Mouse (Mus musculus): ENCODE results near the gene Rnd1.

Gene Rnd1

GRCm38 (mm10) chr15:98637155-98637554 is 40.1 kb downstream of the Rnd1 start:
- DNase-seq (ENCODE audit: low read depth, low spot score) = no peak

- no peak for DNase-seq (ENCODE audit: low read depth, low spot score)
Observed at GRCm38 (mm10) chr15:98636517-98636916, 40.7 kb downstream of the Rnd1 start.

DNA sequence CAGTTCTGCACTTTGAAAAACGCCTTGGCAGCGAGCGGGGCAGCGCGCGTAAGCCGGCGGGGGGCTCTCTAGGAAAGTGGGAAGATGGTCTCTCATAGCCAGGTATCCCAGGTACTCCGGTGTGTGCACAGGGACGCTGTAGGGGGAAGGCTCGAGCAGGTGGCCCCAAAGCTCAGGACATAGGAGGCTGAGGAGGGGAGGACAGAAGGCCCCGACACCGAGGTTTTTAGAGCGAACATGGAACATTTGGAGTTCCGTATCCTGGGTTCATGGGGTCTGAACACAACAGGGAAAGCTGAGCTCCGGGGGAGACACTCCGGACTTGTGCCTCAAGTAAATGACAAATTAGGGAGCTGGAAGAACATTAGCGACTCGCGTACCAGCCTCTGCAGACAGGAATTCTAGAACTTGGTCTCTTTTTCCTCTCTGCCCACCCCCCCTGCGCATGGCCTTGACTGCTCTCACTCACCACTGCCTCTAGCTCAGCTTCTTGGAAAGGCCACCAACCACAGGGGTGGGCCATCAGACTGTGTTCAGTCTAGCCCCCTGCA is 41.9 kb downstream of the Rnd1 start:
- DNase-seq (ENCODE audit: low read depth, low spot score) = no peak

GRCm38 (mm10) chr15:98634541-98635081 is 42.6 kb downstream of the Rnd1 start:
- peak; percentile 76 for DNase-seq (ENCODE audit: low read depth, low spot score)

- DNase-seq (ENCODE audit: low read depth, low spot score) = peak; percentile 56
Observed at GRCm38 (mm10) chr15:98633822-98634470, 43.3 kb downstream of the Rnd1 start.

DNA sequence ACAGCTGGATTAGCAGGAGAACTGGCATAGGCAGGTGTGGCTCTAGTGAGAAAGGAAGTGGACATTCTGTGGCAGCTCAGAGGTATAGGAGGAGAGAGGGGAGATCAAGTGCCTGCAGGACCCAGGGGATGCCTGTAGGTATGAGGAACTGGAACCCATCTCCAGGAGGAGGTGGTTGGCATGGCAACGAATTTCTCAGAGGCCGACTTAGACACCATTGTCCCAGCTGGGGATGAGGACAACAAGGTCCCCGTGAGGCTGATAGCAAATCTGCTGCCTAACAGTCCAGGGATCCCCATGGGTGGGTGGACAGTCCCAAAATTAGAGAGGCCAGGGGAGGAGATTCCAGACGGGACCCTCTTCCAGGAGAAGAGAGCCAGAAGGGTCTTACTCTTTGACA is 44.3 kb downstream of the Rnd1 start:
- no peak for DNase-seq (ENCODE audit: low read depth, low spot score)

GRCm38 (mm10) chr15:98632107-98632744 is 45.0 kb downstream of the Rnd1 start:
- peak; percentile 20 for DNase-seq (ENCODE audit: low read depth, low spot score)

DNA sequence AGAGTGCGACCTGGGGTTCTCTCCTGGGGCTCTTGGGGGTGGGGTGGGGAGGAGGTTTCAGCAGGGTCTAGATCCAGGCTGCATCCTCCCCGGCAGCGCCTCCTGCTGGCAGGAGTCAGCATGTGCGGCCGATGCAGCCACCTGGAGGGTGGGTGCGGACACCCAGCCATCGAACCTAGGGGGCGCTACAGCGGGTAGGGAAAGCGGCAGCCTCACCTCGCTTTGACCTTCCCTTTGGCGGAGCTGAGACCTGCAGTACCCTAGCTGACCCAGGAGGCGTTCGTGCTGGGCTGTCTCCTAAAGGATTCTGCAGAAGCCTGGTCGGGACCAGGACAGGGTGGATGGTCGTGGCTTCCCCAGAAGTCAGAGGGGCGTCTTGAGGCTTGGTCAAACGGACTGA is 45.8 kb downstream of the Rnd1 start:
- DNase-seq (ENCODE audit: low read depth, low spot score) = peak; percentile 82

- DNase-seq (ENCODE audit: low read depth, low spot score) = no peak
Observed at GRCm38 (mm10) chr15:98630540-98630939, 46.7 kb downstream of the Rnd1 start, which contains the start of gene Cacnb3. Gene Cacnb3, plus strand, starts transcription at chr15:98630840.

GRCm38 (mm10) chr15:98629464-98629863 is 47.8 kb downstream of the Rnd1 start:
- no peak for DNase-seq (ENCODE audit: low read depth, low spot score)

- DNase-seq (ENCODE audit: low read depth, low spot score) = peak; percentile 26
Observed at GRCm38 (mm10) chr15:98628589-98629254, 48.5 kb downstream of the Rnd1 start.

DNA sequence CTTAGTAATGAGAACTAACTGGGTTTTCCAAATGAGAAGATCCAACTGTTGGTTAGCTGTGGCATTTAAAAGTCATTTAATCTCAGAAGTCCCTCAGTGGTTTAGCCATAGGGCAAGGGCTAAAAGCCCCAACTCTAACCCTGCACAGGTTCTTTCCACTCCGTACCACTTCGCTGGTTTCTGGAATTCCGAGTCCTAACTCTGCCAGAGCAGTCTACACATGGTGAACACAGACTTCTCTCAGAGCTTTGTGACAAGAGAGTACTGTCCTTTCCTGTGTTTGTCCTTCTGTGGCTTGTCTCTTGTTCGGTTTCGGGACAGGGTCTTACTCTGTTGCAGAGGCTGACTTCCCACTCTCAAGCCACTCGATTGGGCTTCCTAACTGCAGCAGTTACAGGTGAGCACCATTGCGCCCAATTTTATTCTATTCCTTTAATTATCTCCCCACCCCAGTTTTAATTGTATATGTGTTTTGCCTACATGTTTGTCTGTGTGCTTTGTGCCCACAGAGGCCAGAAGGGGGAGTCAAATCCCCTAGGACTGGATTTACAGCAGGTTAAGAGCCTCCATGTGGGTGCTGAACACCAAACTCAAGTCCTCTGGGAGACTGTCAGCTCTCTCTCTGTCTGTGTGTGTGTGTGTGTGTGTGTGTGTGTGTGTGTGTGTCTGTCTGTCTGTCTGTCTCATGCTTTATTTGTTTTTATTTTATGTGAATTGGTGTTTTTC is 50.6 kb downstream of the Rnd1 start:
- no peak for DNase-seq (ENCODE audit: low read depth, low spot score)

DNA sequence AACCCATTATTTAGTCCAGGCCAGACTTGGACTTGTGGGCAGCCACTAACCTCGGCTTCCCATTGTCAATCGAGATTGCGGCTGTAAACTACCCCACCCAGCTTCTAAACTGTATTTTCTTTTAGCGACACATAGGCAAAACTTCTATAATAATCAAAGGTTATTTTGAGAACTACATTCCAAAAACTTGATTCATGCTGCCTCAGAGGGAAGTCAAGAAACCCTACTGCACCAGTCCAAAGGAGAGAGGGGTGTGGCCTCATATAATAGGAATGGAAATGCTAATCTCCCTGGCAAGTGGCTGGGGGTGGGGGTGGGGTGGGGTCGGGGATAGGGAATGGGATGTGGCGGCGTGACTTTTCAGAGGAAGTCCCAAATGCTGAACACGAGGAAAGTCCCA is 51.2 kb downstream of the Rnd1 start:
- no peak for DNase-seq (ENCODE audit: low read depth, low spot score)

- peak; percentile 83 for DNase-seq (ENCODE audit: low read depth, low spot score)
Observed at GRCm38 (mm10) chr15:98623361-98623821, 53.9 kb downstream of the Rnd1 start.

GRCm38 (mm10) chr15:98622721-98623120 is 54.5 kb downstream of the Rnd1 start:
- DNase-seq (ENCODE audit: low read depth, low spot score) = peak; percentile 21

GRCm38 (mm10) chr15:98622199-98622598 is 55.1 kb downstream of the Rnd1 start:
- DNase-seq (ENCODE audit: low read depth, low spot score) = peak; percentile 35

DNA sequence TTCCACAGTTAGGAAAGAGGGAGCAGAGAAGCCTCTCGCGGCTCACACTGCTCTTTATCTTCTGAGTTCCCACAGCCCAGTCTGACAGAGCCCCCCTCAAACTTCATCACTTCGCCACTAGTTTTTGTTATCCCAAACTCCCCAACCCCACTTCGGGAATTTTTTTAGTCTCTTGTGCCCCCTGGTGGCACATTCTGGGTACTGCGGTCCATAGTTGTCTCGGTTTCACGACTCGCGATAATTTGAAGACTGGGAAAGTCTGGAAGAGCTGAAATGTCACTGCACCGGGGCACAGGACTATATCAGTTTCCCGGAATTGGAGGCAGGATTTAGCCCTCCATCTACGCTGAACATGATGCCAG is 60.1 kb downstream of the Rnd1 start:
- peak; percentile 55 for DNase-seq (ENCODE audit: low read depth, low spot score)

DNA sequence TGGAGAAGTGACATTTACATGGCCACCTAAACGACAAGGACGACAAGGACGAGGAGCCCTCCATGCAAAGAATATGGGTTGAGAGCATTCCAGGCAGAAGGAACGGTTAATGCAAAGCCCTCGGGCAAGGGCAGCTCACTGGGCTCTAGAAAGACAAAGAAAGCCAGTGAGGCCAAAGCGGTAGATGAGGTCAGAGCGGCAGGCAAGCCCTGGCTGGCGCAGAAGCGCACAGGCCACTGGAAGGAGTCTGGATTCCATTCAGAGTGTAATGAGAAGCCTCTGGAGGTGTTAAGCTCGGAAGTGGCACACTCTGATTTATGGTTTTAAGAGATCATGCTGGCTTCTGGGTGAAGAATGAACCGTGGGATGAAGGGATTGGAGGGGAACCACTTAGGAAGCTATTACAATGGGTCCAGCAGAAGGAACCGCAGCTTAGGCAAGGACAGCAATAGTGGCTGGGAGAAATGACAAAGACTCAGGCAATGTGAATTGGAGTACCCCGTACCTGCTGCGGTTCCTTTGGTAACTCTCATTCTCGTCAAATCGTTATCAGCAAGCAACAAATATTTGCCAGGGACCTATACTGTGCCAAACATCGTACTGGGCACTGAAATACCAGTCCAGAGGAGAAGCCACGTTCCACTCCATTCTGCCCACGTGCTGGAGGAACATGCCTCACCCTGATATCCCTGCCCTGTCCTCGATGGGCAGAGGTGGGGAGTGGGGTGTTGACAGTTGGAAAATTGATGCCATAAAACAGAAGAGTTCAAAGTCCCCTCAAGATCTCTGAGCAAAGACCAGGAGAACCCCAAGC is 60.7 kb downstream of the Rnd1 start:
- no peak for DNase-seq (ENCODE audit: low read depth, low spot score)

DNA sequence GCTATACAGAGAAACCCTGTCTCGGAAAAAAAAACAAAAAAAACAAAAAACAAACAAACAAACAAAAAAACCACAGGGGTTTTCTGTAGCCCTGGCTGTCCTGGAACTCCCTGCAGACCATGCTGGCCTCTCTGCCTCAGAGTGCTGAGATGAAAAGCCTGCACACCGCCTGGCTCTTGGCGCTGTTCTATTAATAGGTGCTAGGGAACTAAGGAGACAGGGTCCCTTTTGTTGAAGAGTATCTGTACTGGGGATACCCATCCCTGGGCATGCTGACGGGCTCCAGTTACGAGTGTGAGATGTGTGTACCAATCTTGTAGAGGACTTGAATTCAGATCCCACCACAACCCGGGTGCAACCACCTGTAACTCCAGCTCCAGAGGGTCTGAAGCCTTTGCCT is 61.5 kb downstream of the Rnd1 start:
- no peak for DNase-seq (ENCODE audit: low read depth, low spot score)

- DNase-seq (ENCODE audit: low read depth, low spot score) = no peak
Observed at GRCm38 (mm10) chr15:98614971-98615370, 62.3 kb downstream of the Rnd1 start.

DNA sequence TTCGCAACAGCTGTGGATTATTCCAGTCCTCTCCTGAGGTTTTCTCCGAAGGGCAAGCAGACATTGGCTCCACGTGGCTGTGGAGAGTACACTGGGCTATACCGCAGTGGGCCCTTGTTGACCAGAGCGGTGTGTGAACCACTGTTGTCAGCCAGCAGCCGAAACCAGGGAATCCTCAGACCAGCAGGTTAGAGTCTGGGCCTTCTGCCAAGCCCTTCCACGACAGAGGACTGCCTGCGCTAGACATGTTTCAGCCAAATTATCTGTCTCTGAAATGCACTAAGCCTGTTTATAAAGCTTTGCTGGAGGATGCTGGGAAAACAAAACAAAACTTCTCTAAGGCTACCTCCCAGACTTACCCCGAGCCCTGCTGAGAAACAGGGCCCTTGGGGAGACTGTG is 62.7 kb downstream of the Rnd1 start:
- DNase-seq (ENCODE audit: low read depth, low spot score) = no peak
